Mouse (Mus musculus): ENCODE results near the gene Snrnp25. TPM values are rescaled to one million over a fixed set of nuclear protein-coding genes. Genes with fewer than 3 reads are reported as not detected.
"Not testable (repeated sequence)": the region's sequence is repeated elsewhere in the genome, so short reads cannot be mapped to it uniquely, and the experiment has no call there.

The Snrnp25 gene
- polyA plus RNA-seq, 1 experiment from 2014 or later = 61.1 TPM

DNA sequence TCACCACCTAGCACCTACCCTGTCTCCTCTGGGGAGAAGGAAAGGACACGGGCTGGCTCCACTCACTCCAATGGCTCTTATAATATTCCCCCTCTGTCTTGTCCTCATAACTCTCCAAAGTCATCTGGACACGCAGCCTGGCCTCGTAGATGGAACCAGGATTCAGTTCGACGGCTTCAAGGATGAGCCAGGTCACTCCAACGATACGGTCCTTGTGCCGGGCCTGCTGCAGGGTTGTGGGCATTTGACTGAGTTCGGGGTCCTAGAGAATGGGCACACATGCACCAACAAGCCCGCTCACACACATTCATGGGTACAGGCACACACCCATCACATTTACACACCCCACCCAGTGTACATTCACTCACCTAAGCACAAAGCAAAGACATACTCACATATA is 12.1 kb upstream of the Snrnp25 start:
- H3K4me2 ChIP-seq (replicated peaks; ENCODE audit: low read depth, low read length) = no peak overlapping the region
- H3K27ac ChIP-seq (ENCODE audit: low read length) = no peak overlapping the region
- ATAC-seq (ENCODE audit: low FRiP score, low TSS enrichment) = no peak
- H3K4me3 ChIP-seq (ENCODE audit: low read length) = no peak overlapping the region
- WGBS = 79% methylated on average over 10 of the region's 10 CpGs
- no peaks in the 10 kb centered on the region for H3K36me3 ChIP-seq (ENCODE audit: insufficient read depth, low read length)
- no peaks in the 10 kb centered on the region for H3K4me1 ChIP-seq (ENCODE audit: insufficient read depth, low read length)
- no peak overlapping the region for H3K9ac ChIP-seq (replicated peaks; ENCODE audit: low read length)
- no peaks in the 10 kb centered on the region for H3K9me3 ChIP-seq (ENCODE audit: low read length)
- no peaks in the 10 kb centered on the region for H3K27me3 ChIP-seq (ENCODE audit: insufficient read depth, low read length)

- Histone ChIP-seq H3K27ac (ENCODE audit: low read length) (no peak overlapping the region), H3K4me1 (ENCODE audit: insufficient read depth, low read length) (no peaks in the 10 kb centered on the region)
- WGBS = 77% methylated on average over 10 of the region's 10 CpGs
These were observed 11.1 kb upstream of the Snrnp25 start for GRCm38 (mm10) chr11:32194086-32194485.

GRCm38 (mm10) chr11:32194626-32195025 is 10.6 kb upstream of the Snrnp25 start:
- 82% methylated on average over 5 of the region's 5 CpGs for WGBS
- no peak for ATAC-seq (ENCODE audit: low FRiP score, low TSS enrichment)
- no peaks in the 10 kb centered on the region for H3K9me3 ChIP-seq (ENCODE audit: low read length)

More at GRCm38 (mm10) chr11:32194086-32194485, 11.1 kb upstream of the Snrnp25 start:
- ATAC-seq (ENCODE audit: low FRiP score, low TSS enrichment) = no peak
- H3K4me2 ChIP-seq (replicated peaks; ENCODE audit: low read depth, low read length) = no peak overlapping the region
- no peaks in the 10 kb centered on the region for H3K9me3 ChIP-seq (ENCODE audit: low read length)
- no peaks in the 10 kb centered on the region for H3K27me3 ChIP-seq (ENCODE audit: insufficient read depth, low read length)
- no peak overlapping the region for H3K4me3 ChIP-seq (ENCODE audit: low read length)
- no peak overlapping the region for H3K9ac ChIP-seq (replicated peaks; ENCODE audit: low read length)
- no peaks in the 10 kb centered on the region for H3K36me3 ChIP-seq (ENCODE audit: insufficient read depth, low read length)

DNA sequence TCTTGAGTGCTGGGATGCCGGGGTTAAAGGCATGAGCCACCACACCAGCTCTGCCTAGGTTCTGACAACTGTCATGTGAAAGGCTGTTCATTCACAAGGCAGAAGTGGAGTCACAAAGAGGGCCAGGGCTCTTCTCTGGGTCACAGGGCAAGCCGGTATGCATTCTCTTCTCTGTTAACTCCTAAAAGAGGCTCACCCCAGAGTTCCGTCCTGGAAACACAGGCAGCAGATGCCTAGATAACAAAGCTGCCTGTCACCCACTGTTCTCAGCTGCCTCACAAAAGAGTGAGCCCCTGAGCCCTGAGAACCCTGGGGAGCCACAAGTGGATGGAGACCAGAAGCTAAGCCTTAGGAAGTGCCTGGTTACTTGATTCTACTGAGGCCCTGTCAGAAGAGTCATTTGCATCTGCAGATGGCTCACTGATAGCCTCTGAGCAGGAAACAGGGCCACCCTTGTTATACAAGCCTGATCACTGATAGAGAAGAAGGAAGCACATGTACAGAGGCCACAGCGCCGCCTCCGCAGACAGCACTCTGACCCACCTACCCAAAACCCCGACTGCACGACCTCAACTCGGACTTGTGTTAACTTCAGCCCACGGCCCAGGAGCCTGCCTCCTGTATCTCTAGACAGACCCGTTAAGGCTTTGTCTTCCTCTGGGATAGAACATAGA is 9.2 kb upstream of the Snrnp25 start:
- WGBS = 44% methylated on average over 11 of the region's 11 CpGs
- Histone ChIP-seq H3K4me1 (ENCODE audit: insufficient read depth, low read length) (no peaks in the 10 kb centered on the region), H3K9ac (replicated peaks; ENCODE audit: low read length) (no peak overlapping the region), H3K4me2 (replicated peaks; ENCODE audit: low read depth, low read length) (no peak overlapping the region), H3K9me3 (ENCODE audit: low read length) (no peaks in the 10 kb centered on the region), H3K27me3 (ENCODE audit: insufficient read depth, low read length) (no peaks in the 10 kb centered on the region), H3K36me3 (ENCODE audit: insufficient read depth, low read length) (no peaks in the 10 kb centered on the region), H3K27ac (ENCODE audit: low read length) (no peak overlapping the region), H3K4me3 (ENCODE audit: low read length) (no peak overlapping the region)
- no peak for ATAC-seq (ENCODE audit: low FRiP score, low TSS enrichment)

More at GRCm38 (mm10) chr11:32194626-32195025, 10.6 kb upstream of the Snrnp25 start:
- Histone ChIP-seq H3K27me3 (ENCODE audit: insufficient read depth, low read length) (no peaks in the 10 kb centered on the region), H3K4me1 (ENCODE audit: insufficient read depth, low read length) (no peaks in the 10 kb centered on the region), H3K36me3 (ENCODE audit: insufficient read depth, low read length) (no peaks in the 10 kb centered on the region), H3K4me3 (ENCODE audit: low read length) (no peak overlapping the region), H3K9ac (replicated peaks; ENCODE audit: low read length) (no peak overlapping the region), H3K4me2 (replicated peaks; ENCODE audit: low read depth, low read length) (no peak overlapping the region), H3K27ac (ENCODE audit: low read length) (no peak overlapping the region)

GRCm38 (mm10) chr11:32196727-32197126 is 8.5 kb upstream of the Snrnp25 start:
- Histone ChIP-seq H3K4me1 (ENCODE audit: insufficient read depth, low read length) (no peaks in the 10 kb centered on the region), H3K36me3 (ENCODE audit: insufficient read depth, low read length) (no peaks in the 10 kb centered on the region), H3K9me3 (ENCODE audit: low read length) (no peaks in the 10 kb centered on the region), H3K9ac (replicated peaks; ENCODE audit: low read length) (no peak overlapping the region), H3K4me2 (replicated peaks; ENCODE audit: low read depth, low read length) (no peak overlapping the region), H3K4me3 (ENCODE audit: low read length) (no peak overlapping the region), H3K27ac (ENCODE audit: low read length) (no peak overlapping the region), H3K27me3 (ENCODE audit: insufficient read depth, low read length) (no peaks in the 10 kb centered on the region)
- 48% methylated on average over 6 of the region's 6 CpGs for WGBS
- ATAC-seq (ENCODE audit: low FRiP score, low TSS enrichment) = no peak

GRCm38 (mm10) chr11:32197766-32198165 is 7.4 kb upstream of the Snrnp25 start:
- Histone ChIP-seq H3K4me3 (ENCODE audit: low read length) (no peak overlapping the region), H3K9ac (replicated peaks; ENCODE audit: low read length) (no peak overlapping the region), H3K27me3 (ENCODE audit: insufficient read depth, low read length) (no peaks in the 10 kb centered on the region), H3K27ac (ENCODE audit: low read length) (no peak overlapping the region), H3K36me3 (ENCODE audit: insufficient read depth, low read length) (no peaks in the 10 kb centered on the region), H3K9me3 (ENCODE audit: low read length) (no peaks in the 10 kb centered on the region), H3K4me2 (replicated peaks; ENCODE audit: low read depth, low read length) (no peak overlapping the region), H3K4me1 (ENCODE audit: insufficient read depth, low read length) (no peaks in the 10 kb centered on the region)
- WGBS = 25% methylated on average over 3 of the region's 3 CpGs
- ATAC-seq (ENCODE audit: low FRiP score, low TSS enrichment) = no peak

- H3K4me3 ChIP-seq (ENCODE audit: low read length) = no peak overlapping the region
- H3K36me3 ChIP-seq (ENCODE audit: insufficient read depth, low read length) = no peaks in the 10 kb centered on the region
- no peaks in the 10 kb centered on the region for H3K9me3 ChIP-seq (ENCODE audit: low read length)
- ATAC-seq (ENCODE audit: low FRiP score, low TSS enrichment) = no peak
- H3K27ac ChIP-seq (ENCODE audit: low read length) = no peak overlapping the region
- no peaks in the 10 kb centered on the region for H3K4me1 ChIP-seq (ENCODE audit: insufficient read depth, low read length)
- no peak overlapping the region for H3K4me2 ChIP-seq (replicated peaks; ENCODE audit: low read depth, low read length)
- no peaks in the 10 kb centered on the region for H3K27me3 ChIP-seq (ENCODE audit: insufficient read depth, low read length)
- WGBS = 74% methylated on average over 14 of the region's 14 CpGs
- no peak overlapping the region for H3K9ac ChIP-seq (replicated peaks; ENCODE audit: low read length)
These were observed 6.8 kb upstream of the Snrnp25 start for GRCm38 (mm10) chr11:32198256-32198955.

DNA sequence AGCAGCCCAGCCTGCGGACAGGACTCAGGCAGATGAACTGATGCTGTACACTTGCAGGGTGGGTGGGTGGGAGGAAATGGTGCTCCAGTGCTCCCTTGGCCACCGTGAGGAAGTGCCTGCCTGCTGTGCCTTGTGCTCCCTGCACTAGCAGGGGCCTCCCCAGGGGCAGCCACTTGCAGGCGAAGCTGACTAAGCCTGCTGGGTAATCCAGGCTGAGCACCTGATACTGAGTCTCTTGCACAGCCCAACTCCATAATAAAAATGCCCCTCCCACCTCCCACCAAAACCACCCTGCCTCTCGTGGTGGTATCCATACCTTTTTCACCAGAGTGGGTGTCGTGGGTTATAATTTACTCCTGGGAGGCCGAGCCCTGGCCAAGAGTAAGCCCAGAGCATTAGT is 6.0 kb upstream of the Snrnp25 start:
- WGBS = 53% methylated on average over 6 of the region's 6 CpGs
- no peak overlapping the region for H3K4me3 ChIP-seq (ENCODE audit: low read length)
- H3K4me1 ChIP-seq (ENCODE audit: insufficient read depth, low read length) = no peaks in the 10 kb centered on the region
- H3K9ac ChIP-seq (replicated peaks; ENCODE audit: low read length) = no peak overlapping the region
- no peaks in the 10 kb centered on the region for H3K9me3 ChIP-seq (ENCODE audit: low read length)
- H3K36me3 ChIP-seq (ENCODE audit: insufficient read depth, low read length) = no peaks in the 10 kb centered on the region
- H3K4me2 ChIP-seq (replicated peaks; ENCODE audit: low read depth, low read length) = no peak overlapping the region
- no peak overlapping the region for H3K27ac ChIP-seq (ENCODE audit: low read length)
- ATAC-seq (ENCODE audit: low FRiP score, low TSS enrichment) = no peak
- H3K27me3 ChIP-seq (ENCODE audit: insufficient read depth, low read length) = no peaks in the 10 kb centered on the region

- H3K27me3 ChIP-seq (ENCODE audit: insufficient read depth, low read length) = no peaks in the 10 kb centered on the region
- no peak within 1 kb of the TSS for H3K27ac ChIP-seq (ENCODE audit: low read length)
- no peaks in the 10 kb centered on the region for H3K9me3 ChIP-seq (ENCODE audit: low read length)
- H3K4me1 ChIP-seq (ENCODE audit: insufficient read depth, low read length) = peaks cover 6% of the 10 kb centered on the region; the same call in 1 of the 2 replicates
- H3K4me2 ChIP-seq (replicated peaks; ENCODE audit: low read depth, low read length) = no peak within 1 kb of the TSS
- 64% methylated on average over 10 of the region's 10 CpGs for WGBS
- H3K9ac ChIP-seq (replicated peaks; ENCODE audit: low read length) = no peak within 1 kb of the TSS
- no peak within 1 kb of the TSS for H3K4me3 ChIP-seq (ENCODE audit: low read length)
- H3K36me3 ChIP-seq (ENCODE audit: insufficient read depth, low read length) = no peaks in the 10 kb centered on the region
- ATAC-seq (ENCODE audit: low FRiP score, low TSS enrichment) = no peak
These were observed 5.1 kb upstream of the Snrnp25 start, which contains the start of gene Il9r for GRCm38 (mm10) chr11:32200075-32200601. Gene Il9r, minus strand, starts transcription at chr11:32200279.

GRCm38 (mm10) chr11:32200992-32201391 is 4.2 kb upstream of the Snrnp25 start:
- H3K4me3 ChIP-seq (ENCODE audit: low read length); H3K9me3 ChIP-seq (ENCODE audit: low read length); H3K27me3 ChIP-seq (ENCODE audit: insufficient read depth, low read length); H3K36me3 ChIP-seq (ENCODE audit: insufficient read depth, low read length); H3K27ac ChIP-seq (ENCODE audit: low read length); H3K4me2 ChIP-seq (replicated peaks; ENCODE audit: low read depth, low read length); H3K4me1 ChIP-seq (ENCODE audit: insufficient read depth, low read length); ATAC-seq (ENCODE audit: low FRiP score, low TSS enrichment); H3K9ac ChIP-seq (replicated peaks; ENCODE audit: low read length): not testable (repeated sequence)
- WGBS = 73% methylated on average over 1 of the region's 1 CpGs
